Mouse (Mus musculus) MEL (cell line): ENCODE results near the gene Etnk2. TPM values are rescaled to one million over a fixed set of nuclear protein-coding genes. Genes with fewer than 3 reads are reported as not detected.

Source experiments
- DNase-seq: peaks from one replicate; pipeline ENCODE4 v3.0.0; 2011; ENCODE audit warnings: low read depth, low spot score
- H3K27ac ChIP-seq: 2 replicates; pipeline ENCODE4 v1.5.1; 2012; ENCODE audit warnings: low read depth, mild to moderate bottlenecking, control low read depth, low read length, moderate library complexity; ENCODE audit not compliant: control insufficient read depth
- H3K27me3 ChIP-seq, 2 experiments: fragments of 150-350 bp in 1 of 2; sonication (generic) in 1 of 2; 2 replicates each; pipeline ENCODE4 v1.6.1; 2012; ENCODE audit warnings: low read length in 2 of 2, mild to moderate bottlenecking in 2 of 2, improper control_type of control experiment in 1 of 2, moderate library complexity in 1 of 2; ENCODE audit not compliant: insufficient read depth in 2 of 2, control insufficient read depth in 1 of 2
- H3K36me3 ChIP-seq, 2 experiments: 2 replicates each; pipeline ENCODE4 v1.6.1; 2012 to 2014; ENCODE audit warnings: low read length in 2 of 2, improper control_type of control experiment in 1 of 2, inconsistent platforms in 1 of 2, mild to moderate bottlenecking in 1 of 2; ENCODE audit not compliant: insufficient read depth in 2 of 2, control insufficient read depth in 1 of 2
- H3K4me1 ChIP-seq, 2 experiments: fragments of 150-350 bp in 1 of 2; sonication (generic) in 1 of 2; 2 replicates each; pipeline ENCODE4 v1.6.1; 2012; ENCODE audit warnings: low read length in 2 of 2, improper control_type of control experiment in 1 of 2, mild to moderate bottlenecking in 1 of 2; ENCODE audit not compliant: insufficient read depth in 2 of 2, control insufficient read depth in 1 of 2
- H3K4me3 ChIP-seq, 2 experiments: fragments of 150-350 bp in 1 of 2; sonication (generic) in 1 of 2; 2 replicates each; pipeline ENCODE4 v1.5.1; 2012; ENCODE audit warnings: low read depth in 2 of 2, low read length in 2 of 2, mild to moderate bottlenecking in 2 of 2, moderate library complexity in 2 of 2, control low read depth in 1 of 2, improper control_type of control experiment in 1 of 2; ENCODE audit not compliant: control insufficient read depth in 1 of 2, insufficient read depth in 1 of 2
- H3K79me2 ChIP-seq: 2 replicates; pipeline ENCODE4 v1.6.1; 2012; ENCODE audit warnings: mild to moderate bottlenecking, low read length, moderate library complexity; ENCODE audit not compliant: control insufficient read depth, poor library complexity, insufficient read depth
- H3K9ac ChIP-seq: 2 replicates; pipeline ENCODE4 v1.6.1; 2012; ENCODE audit warnings: low read depth, mild to moderate bottlenecking, control low read depth, low read length, moderate library complexity; ENCODE audit not compliant: control insufficient read depth, poor library complexity, severe bottlenecking
- H3K9me3 ChIP-seq: fragments of 150-350 bp; sonication (generic); replicated peaks from 2 replicates; pipeline ENCODE4 v1.6.1; 2012; ENCODE audit warnings: mild to moderate bottlenecking, low read length, improper control_type of control experiment, moderate library complexity; ENCODE audit not compliant: insufficient read depth
- CHD1 ChIP-seq: IDR thresholded peaks from 2 replicates; pipeline ENCODE4 v1.6.1; 2012; ENCODE audit warnings: low read depth, mild to moderate bottlenecking, inconsistent platforms, low read length, improper control_type of control experiment
- CHD2 ChIP-seq: IDR thresholded peaks from 2 replicates; pipeline ENCODE4 v1.6.1; 2011; ENCODE audit warnings: low read length, improper control_type of control experiment
- CTCF ChIP-seq, 3 experiments: IDR thresholded peaks in 2 of 3; conservative IDR thresholded peaks in 1 of 3; 2 replicates each; pipeline ENCODE4 v1.5.1; 2011 to 2012; ENCODE audit warnings: low read length in 3 of 3, low read depth in 2 of 3, mild to moderate bottlenecking in 2 of 3, improper control_type of control experiment in 1 of 3, inconsistent platforms in 1 of 3, mixed read lengths in 1 of 3, moderate library complexity in 1 of 3; ENCODE audit not compliant: control insufficient read depth in 1 of 3, insufficient read depth in 1 of 3, poor library complexity in 1 of 3, severe bottlenecking in 1 of 3
- EP300 ChIP-seq, 2 experiments: IDR thresholded peaks; 2 replicates each; pipeline ENCODE4 v1.6.1; 2011; ENCODE audit warnings: improper control_type of control experiment in 2 of 2, low read length in 2 of 2, low read depth in 1 of 2, mild to moderate bottlenecking in 1 of 2
- GATA1 ChIP-seq: IDR thresholded peaks from 2 replicates; pipeline ENCODE4 v1.6.1; 2011; ENCODE audit warnings: low read depth, low read length, improper control_type of control experiment
- MAFK ChIP-seq: IDR thresholded peaks from 2 replicates; pipeline ENCODE4 v1.6.1; 2011; ENCODE audit warnings: low read depth, mild to moderate bottlenecking, low read length, improper control_type of control experiment, borderline replicate concordance
- MAZ ChIP-seq: IDR thresholded peaks from 2 replicates; pipeline ENCODE4 v1.6.1; 2012; ENCODE audit warnings: low read depth, mild to moderate bottlenecking, inconsistent platforms, low read length, improper control_type of control experiment
- MXI1 ChIP-seq: IDR thresholded peaks from 2 replicates; pipeline ENCODE4 v1.6.1; 2011; ENCODE audit warnings: mild to moderate bottlenecking, low read depth, low read length, improper control_type of control experiment
- RAD21 ChIP-seq: IDR thresholded peaks from 2 replicates; pipeline ENCODE4 v1.6.1; 2011; ENCODE audit warnings: mild to moderate bottlenecking, low read depth, low read length, improper control_type of control experiment
- SIN3A ChIP-seq: IDR thresholded peaks from 2 replicates; pipeline ENCODE4 v1.6.1; 2012; ENCODE audit warnings: low read length, improper control_type of control experiment, inconsistent platforms
- SMC3 ChIP-seq: IDR thresholded peaks from 2 replicates; pipeline ENCODE4 v1.6.1; 2011; ENCODE audit warnings: low read depth, low read length, improper control_type of control experiment
- TAL1 ChIP-seq: IDR thresholded peaks from 2 replicates; pipeline ENCODE4 v1.6.1; 2012; ENCODE audit warnings: mild to moderate bottlenecking, inconsistent platforms, low read length, moderate library complexity, mixed read lengths
- UBTF ChIP-seq: IDR thresholded peaks from 2 replicates; pipeline ENCODE4 v1.6.1; 2012; ENCODE audit warnings: low read depth, mild to moderate bottlenecking, inconsistent platforms, low read length, improper control_type of control experiment, moderate library complexity, borderline replicate concordance; ENCODE audit not compliant: insufficient read depth
- ZC3H11A ChIP-seq: IDR thresholded peaks from 2 replicates; pipeline ENCODE4 v1.6.1; 2012; ENCODE audit warnings: low read depth, mild to moderate bottlenecking, inconsistent platforms, low read length, improper control_type of control experiment
- polyA plus RNA-seq, 2 experiments: library from polyadenylated mRNA; stranded (reverse) in 1 of 2; unstranded in 1 of 2; fragments of >175 nt in 1 of 2; fragments of >200 nt in 1 of 2; gene quantifications; 2 replicates each; pipeline versions ENCODE4 v1.2.1 to v1.2.4; 2012; ENCODE audit warnings: low replicate concordance in 2 of 2, low read depth in 1 of 2; ENCODE audit not compliant: insufficient read length in 2 of 2, insufficient read depth in 1 of 2, missing spikeins in 1 of 2
- total RNA-seq: library from RNA; depleted of rRNA; stranded (reverse); fragments of 300-350 nt; gene quantifications from 2 replicates; pipeline ENCODE4 v1.2.3, GENCODE M21; 2012

The Etnk2 gene
- total and polyA plus RNA-seq, 3 experiments, result 0.06 to 0.08 TPM; not detected in 1

- peak; percentile 81 for DNase-seq
- H3K4me3 ChIP-seq, result no peak overlapping the region
- no peaks in the 10 kb centered on the region for H3K27me3 ChIP-seq
- peak; percentile 32; the same call in 1 of the 2 replicates for TF ChIP-seq SIN3A
- TF ChIP-seq MAZ, result peak; percentile 50; the same call in 1 of the 2 replicates
- peak in 1 of 2 experiments; percentile 57; a peak in 1 of 4 replicates for TF ChIP-seq EP300 (IDR thresholded peaks at IDR 0.05; ENCODE audit: low read depth in 1 of 2, low read length in 2 of 2)
- 0 out of 2 replicates have a peak, but pooled peaks have one; percentile 17 for TF ChIP-seq ZC3H11A
- TF ChIP-seq CTCF (IDR thresholded peaks at IDR 0.05 in 2 of 3, conservative IDR thresholded peaks at IDR 0.05 in 1 of 3; ENCODE audit: control insufficient read depth in 1 of 3, insufficient read depth in 1 of 3, low read depth in 2 of 3, low read length in 3 of 3, poor library complexity in 1 of 3, severe bottlenecking in 1 of 3), result peak; percentile 60 to 81 (median 68)
- peak; percentile 77 for TF ChIP-seq SMC3
- no peak for TF ChIP-seq CHD1
- no peak for TF ChIP-seq MAFK
- no peak for TF ChIP-seq UBTF
- peak; percentile 37; the same call in 1 of the 2 replicates for TF ChIP-seq GATA1
- TF ChIP-seq RAD21, result peak; percentile 53
- TF ChIP-seq MXI1, result no peak
- TF ChIP-seq TAL1, result no peak
- no peak overlapping the region for H3K27ac ChIP-seq
- no peaks in the 10 kb centered on the region for H3K79me2 ChIP-seq
- H3K36me3 ChIP-seq, result no peaks in the 10 kb centered on the region; a peak in 1 of 4 replicates
- H3K9me3 ChIP-seq, result no peaks in the 10 kb centered on the region
- no peak overlapping the region for H3K9ac ChIP-seq
- H3K4me1 ChIP-seq, result peaks cover 0 to 5% of the 10 kb centered on the region in 2 experiments; a peak in 2 of 4 replicates
These were observed 17.1 kb downstream of the Etnk2 start for GRCm38 (mm10) chr1:133380347-133381065.

GRCm38 (mm10) chr1:133382008-133382407 is 18.6 kb downstream of the Etnk2 start:
- Histone ChIP-seq H3K27ac (no peak overlapping the region), H3K36me3 (no peaks in the 10 kb centered on the region; a peak in 1 of 4 replicates), H3K9me3 (no peaks in the 10 kb centered on the region), H3K27me3 (no peaks in the 10 kb centered on the region), H3K4me1 (peaks cover under 1 to 11% of the 10 kb centered on the region in 2 experiments; a peak in 3 of 4 replicates), H3K4me3 (no peak overlapping the region), H3K9ac (no peak overlapping the region), H3K79me2 (no peaks in the 10 kb centered on the region)
- no peak for TF ChIP-seq CHD2
- TF ChIP-seq RAD21, result peak; percentile 35
- peak; percentile 40 to 66 (median 58); a peak in 5 of 6 replicates for TF ChIP-seq CTCF (IDR thresholded peaks at IDR 0.05 in 2 of 3, conservative IDR thresholded peaks at IDR 0.05 in 1 of 3; ENCODE audit: control insufficient read depth in 1 of 3, insufficient read depth in 1 of 3, low read depth in 2 of 3, low read length in 3 of 3, poor library complexity in 1 of 3, severe bottlenecking in 1 of 3)
- TF ChIP-seq SMC3, result peak; percentile 52
- peak; percentile 69 for DNase-seq
